Mouse (Mus musculus): Measurements from ENCODE around the gene Zfp493. TPM values are rescaled to one million over a fixed set of nuclear protein-coding genes. Genes with fewer than 3 reads are reported as not detected.
"Not testable (repeated sequence)": the region's sequence is repeated elsewhere in the genome, so short reads cannot be mapped to it uniquely, and the experiment has no call there.

Gene Zfp493
- polyA plus RNA-seq, 1 experiment from 2014 or later: 2.1 TPM

DNA sequence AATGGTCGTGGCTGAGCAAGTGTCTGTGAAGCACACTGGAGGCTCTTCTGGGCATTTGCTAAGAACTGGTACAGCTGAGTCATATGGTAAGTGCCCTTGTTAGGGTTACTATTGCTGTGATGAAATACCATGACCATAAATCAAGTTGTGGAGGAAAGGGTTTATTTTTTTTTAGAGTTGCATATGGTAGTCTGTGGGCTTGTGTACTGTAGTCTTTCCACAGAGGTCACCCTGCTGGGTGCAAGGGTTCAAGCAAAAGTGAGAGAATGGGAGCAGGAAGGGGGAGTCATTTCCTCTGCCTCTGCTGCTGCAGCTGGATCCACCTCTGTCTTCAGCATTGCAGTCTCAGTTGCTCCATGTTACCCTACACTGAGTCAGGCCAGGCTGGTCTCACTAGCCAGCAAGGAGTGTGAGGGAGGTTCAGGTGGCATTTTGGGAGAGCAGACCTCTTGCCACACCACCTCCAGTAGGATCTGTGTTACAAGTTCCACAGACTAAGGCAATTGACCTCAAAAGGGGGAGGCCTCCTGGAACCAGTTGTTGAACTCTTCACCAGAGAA, 32.2 kb downstream of the Zfp493 start:
- Histone ChIP-seq H3K9me3 (peaks cover 4% of the 10 kb centered on the region), H3K4me1 (replicated peaks) (0 out of 2 replicates have a peak, but pooled peaks cover 3% of the 10 kb centered on the region), H3K36me3 (peaks cover 4% of the 10 kb centered on the region; the same call in 1 of the 2 replicates), H3K27ac (no peak overlapping the region), H3K4me3 (no peak overlapping the region), H3K27me3 (ENCODE audit: insufficient read depth, poor library complexity, severe bottlenecking) (no peaks in the 10 kb centered on the region)
- 59% methylated on average over 1 of the region's 1 CpGs for WGBS
- DNase-seq (ENCODE audit: low spot score): no peak

- Histone ChIP-seq H3K27ac (no peak overlapping the region), H3K36me3 (peaks cover 5% of the 10 kb centered on the region; the same call in 1 of the 2 replicates), H3K27me3 (ENCODE audit: insufficient read depth, poor library complexity, severe bottlenecking) (no peaks in the 10 kb centered on the region), H3K4me3 (peak overlapping the region; percentile 79), H3K9me3 (peaks cover 10% of the 10 kb centered on the region), H3K4me1 (replicated peaks) (0 out of 2 replicates have a peak, but pooled peaks cover 3% of the 10 kb centered on the region)
- no peak for DNase-seq (ENCODE audit: low spot score)
- WGBS: 77% methylated on average over 8 of the region's 8 CpGs
These were observed 33.6 kb downstream of the Zfp493 start for GRCm38 (mm10) chr13:67812961-67813709.

DNA sequence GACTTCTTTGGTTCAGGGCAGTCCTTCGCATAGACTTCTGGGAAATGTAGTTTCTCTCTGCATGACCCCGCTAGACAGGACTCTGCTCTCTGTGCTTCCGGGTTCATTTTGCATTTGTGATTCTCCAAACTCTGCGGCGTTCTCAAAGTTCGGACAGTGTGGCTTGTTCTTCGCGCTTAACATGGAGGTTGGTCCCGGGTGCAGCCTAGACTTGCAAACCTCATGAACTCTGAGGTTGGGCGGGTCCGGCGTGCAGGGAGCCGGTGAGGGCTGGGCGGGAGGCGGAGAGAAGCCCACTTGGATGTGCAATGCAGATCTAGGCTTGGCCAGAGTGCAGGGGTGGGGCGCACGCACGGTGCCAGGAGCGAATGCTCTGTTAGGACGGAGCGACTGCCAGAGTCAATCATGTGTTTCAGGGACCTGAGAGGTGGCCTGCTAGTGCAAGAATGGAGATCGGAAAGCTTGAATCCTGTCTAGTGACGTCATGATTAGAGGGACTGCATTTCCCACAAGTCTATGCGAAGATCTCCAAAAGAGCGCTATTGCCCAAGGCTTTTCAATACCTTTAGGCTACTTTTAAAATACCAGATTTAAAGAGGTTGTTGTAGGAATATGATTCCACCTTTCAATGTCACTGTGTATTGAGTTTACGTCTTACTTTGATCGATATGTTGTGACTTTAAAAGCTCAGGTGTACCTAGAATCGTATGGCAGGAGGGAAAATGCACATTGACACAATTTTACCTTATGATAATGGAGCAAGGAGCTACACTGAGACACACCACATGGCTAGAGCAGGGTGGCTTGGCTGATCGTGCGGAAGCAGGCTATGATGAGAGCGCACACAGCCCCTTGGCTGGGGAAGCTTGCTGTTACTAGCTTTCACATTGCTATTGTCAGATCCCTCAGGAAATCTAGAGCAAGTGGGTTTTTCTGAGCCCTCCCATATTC, 34.5 kb downstream of the Zfp493 start, which contains the start of gene Zfp273:
Zfp273 (plus strand) TSS at position 31 of the 951 bp plus-strand sequence.
- WGBS: 5% methylated on average over 31 of the region's 31 CpGs
- Histone ChIP-seq H3K4me3 (peak within 1 kb of the TSS; percentile 79), H3K36me3 (peaks cover 12% of the 10 kb centered on the region), H3K9me3 (peaks cover 14% of the 10 kb centered on the region), H3K27me3 (ENCODE audit: insufficient read depth, poor library complexity, severe bottlenecking) (no peaks in the 10 kb centered on the region), H3K4me1 (replicated peaks) (0 out of 2 replicates have a peak, but pooled peaks cover 3% of the 10 kb centered on the region), H3K27ac (peak within 1 kb of the TSS; percentile 93)
- DNase-seq (ENCODE audit: low spot score): peak; percentile 85

DNA sequence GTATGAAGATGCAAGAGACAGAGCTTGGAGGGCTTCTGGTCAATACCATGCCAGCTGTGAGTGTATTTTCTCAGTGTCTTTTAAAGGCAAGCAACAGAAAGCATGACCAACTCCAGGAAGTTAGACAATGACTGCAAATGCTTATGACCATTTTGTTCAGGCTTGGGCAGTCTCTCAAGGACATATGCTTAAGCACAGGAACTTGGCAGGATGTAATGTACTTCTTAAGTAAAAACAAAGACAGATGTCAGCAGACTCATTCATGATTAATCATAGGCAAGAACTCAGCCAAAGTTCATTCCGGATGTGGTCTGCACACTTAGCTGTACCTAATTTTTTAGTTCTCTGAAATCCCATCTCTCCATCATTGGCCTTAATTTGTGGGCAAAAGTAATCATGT, 39.1 kb downstream of the Zfp493 start:
- Histone ChIP-seq H3K4me3 (no peak overlapping the region), H3K4me1 (replicated peaks) (0 out of 2 replicates have a peak, but pooled peaks cover 3% of the 10 kb centered on the region), H3K36me3 (peaks cover 37% of the 10 kb centered on the region), H3K27ac (no peak overlapping the region), H3K27me3 (ENCODE audit: insufficient read depth, poor library complexity, severe bottlenecking) (no peaks in the 10 kb centered on the region), H3K9me3 (peaks cover 25% of the 10 kb centered on the region)
- WGBS: 89% methylated on average over 1 of the region's 1 CpGs
- DNase-seq (ENCODE audit: low spot score): no peak

DNA sequence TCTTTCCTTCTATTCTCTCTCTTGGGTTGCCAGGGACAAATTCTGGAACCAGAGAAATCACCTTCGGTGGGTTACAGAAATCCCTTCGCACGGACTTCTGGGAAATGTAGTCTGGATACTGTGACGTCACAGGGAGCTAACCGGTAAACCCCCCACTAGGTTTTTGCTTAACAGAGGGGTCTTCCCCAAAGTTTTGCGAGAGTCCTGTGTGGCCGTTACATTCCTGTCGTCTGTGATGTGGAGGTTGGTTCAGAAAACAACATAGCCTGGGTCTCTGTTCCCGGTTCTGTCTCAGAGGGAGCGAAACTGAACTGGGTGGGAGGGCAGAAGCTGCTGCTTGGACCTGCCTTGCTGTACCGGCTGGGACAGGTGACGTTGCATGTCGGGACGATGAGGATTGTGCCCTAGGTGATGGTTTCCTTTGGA, 51.4 kb downstream of the Zfp493 start, which contains the start of gene Gm10037:
Gm10037 (plus strand) TSS at position 196 of the 426 bp plus-strand sequence.
- Histone ChIP-seq H3K4me3 (peak within 1 kb of the TSS; percentile 57), H3K4me1 (replicated peaks) (0 out of 2 replicates have a peak, but pooled peaks cover 2% of the 10 kb centered on the region), H3K27ac (peak within 1 kb of the TSS; percentile 80), H3K9me3 (peaks cover 8% of the 10 kb centered on the region), H3K36me3 (peaks cover 14% of the 10 kb centered on the region), H3K27me3 (ENCODE audit: insufficient read depth, poor library complexity, severe bottlenecking) (no peaks in the 10 kb centered on the region)
- 2% methylated on average over 14 of the region's 14 CpGs for whole genome bisulfite sequencing
- peak; percentile 61 for DNase-seq (ENCODE audit: low spot score)

GRCm38 (mm10) chr13:67833137-67833536, 53.6 kb downstream of the Zfp493 start:
- H3K4me1 ChIP-seq (replicated peaks); DNase-seq (ENCODE audit: low spot score); H3K9me3 ChIP-seq; H3K36me3 ChIP-seq; H3K4me3 ChIP-seq; H3K27me3 ChIP-seq (ENCODE audit: insufficient read depth, poor library complexity, severe bottlenecking); H3K27ac ChIP-seq: not testable (repeated sequence)

Other genes with a start within 250 kb of the Zfp493 start
- gene Zfp748, start 225.9 kb upstream of the Zfp493 start, polyA plus RNA-seq (2016; fragmentation: Nextera tagmentation; extraction: Ambion mirVana): 15.1 and 15.4 TPM in 2 replicates
- gene Zfp729b, start 170.0 kb upstream of the Zfp493 start, polyA plus RNA-seq (2016; fragmentation: Nextera tagmentation; extraction: Ambion mirVana): 2.2 and 3.5 TPM in 2 replicates
- gene Gm49345, start 141.9 kb upstream of the Zfp493 start, polyA plus RNA-seq (2016; fragmentation: Nextera tagmentation; extraction: Ambion mirVana): not detected in 2 replicates
- 1.5 and 2.2 TPM in 2 replicates for gene Zfp729a, start 141.9 kb upstream of the Zfp493 start, polyA plus RNA-seq (2016; fragmentation: Nextera tagmentation; extraction: Ambion mirVana)
- 9.0 and 11.8 TPM in 2 replicates for gene Zfp738, start 92.6 kb upstream of the Zfp493 start, polyA plus RNA-seq (2016; fragmentation: Nextera tagmentation; extraction: Ambion mirVana)
- 5.0 and 6.0 TPM in 2 replicates for gene Zfp65, start 50.5 kb upstream of the Zfp493 start, polyA plus RNA-seq (2016; fragmentation: Nextera tagmentation; extraction: Ambion mirVana)
- 4.5 and 4.6 TPM in 2 replicates for gene Zfp85, start 24.5 kb upstream of the Zfp493 start, polyA plus RNA-seq (2016; fragmentation: Nextera tagmentation; extraction: Ambion mirVana)
- gene Zfp273, start 34.0 kb downstream of the Zfp493 start, polyA plus RNA-seq (2016; fragmentation: Nextera tagmentation; extraction: Ambion mirVana): 5.4 and 6.4 TPM in 2 replicates
- gene Gm10037, start 51.4 kb downstream of the Zfp493 start, polyA plus RNA-seq (2016; fragmentation: Nextera tagmentation; extraction: Ambion mirVana): 1.6 and 2.2 TPM in 2 replicates
- not detected in 2 replicates for gene BC048507, start 83.6 kb downstream of the Zfp493 start, polyA plus RNA-seq (2016; fragmentation: Nextera tagmentation; extraction: Ambion mirVana)